Mouse (Mus musculus) MEL (cell line): ENCODE results near the gene Gm4778. TPM values are rescaled to one million over a fixed set of nuclear protein-coding genes. Genes with fewer than 3 reads are reported as not detected.

Experiments
- DNase-seq: peaks from one replicate; pipeline ENCODE4 v3.0.0; 2011; ENCODE audit warnings: low read depth, low spot score
- H3K27ac ChIP-seq: 2 replicates; pipeline ENCODE4 v1.5.1; 2012; ENCODE audit warnings: low read depth, mild to moderate bottlenecking, control low read depth, low read length, moderate library complexity; ENCODE audit not compliant: control insufficient read depth
- H3K27me3 ChIP-seq, 2 experiments: fragments of 150-350 bp in 1 of 2; sonication (generic) in 1 of 2; 2 replicates each; pipeline ENCODE4 v1.6.1; 2012; ENCODE audit warnings: low read length in 2 of 2, mild to moderate bottlenecking in 2 of 2, improper control_type of control experiment in 1 of 2, moderate library complexity in 1 of 2; ENCODE audit not compliant: insufficient read depth in 2 of 2, control insufficient read depth in 1 of 2
- H3K36me3 ChIP-seq, 2 experiments: 2 replicates each; pipeline ENCODE4 v1.6.1; 2012 to 2014; ENCODE audit warnings: low read length in 2 of 2, improper control_type of control experiment in 1 of 2, inconsistent platforms in 1 of 2, mild to moderate bottlenecking in 1 of 2; ENCODE audit not compliant: insufficient read depth in 2 of 2, control insufficient read depth in 1 of 2
- H3K4me1 ChIP-seq, 2 experiments: fragments of 150-350 bp in 1 of 2; sonication (generic) in 1 of 2; 2 replicates each; pipeline ENCODE4 v1.6.1; 2012; ENCODE audit warnings: low read length in 2 of 2, improper control_type of control experiment in 1 of 2, mild to moderate bottlenecking in 1 of 2; ENCODE audit not compliant: insufficient read depth in 2 of 2, control insufficient read depth in 1 of 2
- H3K4me3 ChIP-seq, 2 experiments: fragments of 150-350 bp in 1 of 2; sonication (generic) in 1 of 2; 2 replicates each; pipeline ENCODE4 v1.5.1; 2012; ENCODE audit warnings: low read depth in 2 of 2, low read length in 2 of 2, mild to moderate bottlenecking in 2 of 2, moderate library complexity in 2 of 2, control low read depth in 1 of 2, improper control_type of control experiment in 1 of 2; ENCODE audit not compliant: control insufficient read depth in 1 of 2, insufficient read depth in 1 of 2
- H3K79me2 ChIP-seq: 2 replicates; pipeline ENCODE4 v1.6.1; 2012; ENCODE audit warnings: mild to moderate bottlenecking, low read length, moderate library complexity; ENCODE audit not compliant: control insufficient read depth, poor library complexity, insufficient read depth
- H3K9ac ChIP-seq: 2 replicates; pipeline ENCODE4 v1.6.1; 2012; ENCODE audit warnings: low read depth, mild to moderate bottlenecking, control low read depth, low read length, moderate library complexity; ENCODE audit not compliant: control insufficient read depth, poor library complexity, severe bottlenecking
- H3K9me3 ChIP-seq: fragments of 150-350 bp; sonication (generic); replicated peaks from 2 replicates; pipeline ENCODE4 v1.6.1; 2012; ENCODE audit warnings: mild to moderate bottlenecking, low read length, improper control_type of control experiment, moderate library complexity; ENCODE audit not compliant: insufficient read depth
- BHLHE40 ChIP-seq: IDR thresholded peaks from 2 replicates; pipeline ENCODE4 v1.6.1; 2012; ENCODE audit warnings: low read depth, mild to moderate bottlenecking, inconsistent platforms, low read length, improper control_type of control experiment, borderline replicate concordance
- CHD2 ChIP-seq: IDR thresholded peaks from 2 replicates; pipeline ENCODE4 v1.6.1; 2011; ENCODE audit warnings: low read length, improper control_type of control experiment
- EP300 ChIP-seq, 2 experiments: IDR thresholded peaks; 2 replicates each; pipeline ENCODE4 v1.6.1; 2011; ENCODE audit warnings: improper control_type of control experiment in 2 of 2, low read length in 2 of 2, low read depth in 1 of 2, mild to moderate bottlenecking in 1 of 2
- ETS1 ChIP-seq: IDR thresholded peaks from 2 replicates; pipeline ENCODE4 v1.6.1; 2012; ENCODE audit warnings: low read depth, mild to moderate bottlenecking, inconsistent platforms, low read length, improper control_type of control experiment, moderate library complexity
- GATA1 ChIP-seq: IDR thresholded peaks from 2 replicates; pipeline ENCODE4 v1.6.1; 2011; ENCODE audit warnings: low read depth, low read length, improper control_type of control experiment
- HCFC1 ChIP-seq: IDR thresholded peaks from 2 replicates; pipeline ENCODE4 v1.6.1; 2012; ENCODE audit warnings: low read depth, mild to moderate bottlenecking, inconsistent platforms, low read length, improper control_type of control experiment, moderate library complexity
- JUND ChIP-seq: IDR thresholded peaks from 2 replicates; pipeline ENCODE4 v1.6.1; 2011; ENCODE audit warnings: low read depth, mild to moderate bottlenecking, improper control_type of control experiment, low read length
- KAT2A ChIP-seq: conservative IDR thresholded peaks from 2 replicates; pipeline ENCODE4 v1.6.1; 2012; ENCODE audit warnings: low read depth, low read length, improper control_type of control experiment, inconsistent platforms
- MAX ChIP-seq: IDR thresholded peaks from 2 replicates; pipeline ENCODE4 v1.6.1; 2011; ENCODE audit warnings: low read length, improper control_type of control experiment
- MAZ ChIP-seq: IDR thresholded peaks from 2 replicates; pipeline ENCODE4 v1.6.1; 2012; ENCODE audit warnings: low read depth, mild to moderate bottlenecking, inconsistent platforms, low read length, improper control_type of control experiment
- MEF2A ChIP-seq: IDR thresholded peaks from 2 replicates; pipeline ENCODE4 v1.6.1; 2014; ENCODE audit warnings: low read depth, mild to moderate bottlenecking, inconsistent platforms, low read length, improper control_type of control experiment; ENCODE audit not compliant: poor library complexity, insufficient replicate concordance, severe bottlenecking; ENCODE audit errors: extremely low read depth
- MXI1 ChIP-seq: IDR thresholded peaks from 2 replicates; pipeline ENCODE4 v1.6.1; 2011; ENCODE audit warnings: mild to moderate bottlenecking, low read depth, low read length, improper control_type of control experiment
- MYB ChIP-seq: IDR thresholded peaks from 2 replicates; pipeline ENCODE4 v1.6.1; 2011; ENCODE audit warnings: mild to moderate bottlenecking, low read depth, low read length, improper control_type of control experiment
- MYC ChIP-seq: IDR thresholded peaks from 2 replicates; pipeline ENCODE4 v1.6.1; 2011; ENCODE audit warnings: low read depth, mild to moderate bottlenecking, low read length, improper control_type of control experiment, moderate library complexity
- POLR2A ChIP-seq, 2 experiments: IDR thresholded peaks; 2 replicates each; pipeline ENCODE4 v1.6.1; 2011 to 2012; ENCODE audit warnings: low read length in 2 of 2, mild to moderate bottlenecking in 2 of 2, control low read depth in 1 of 2, improper control_type of control experiment in 1 of 2, low read depth in 1 of 2, moderate library complexity in 1 of 2; ENCODE audit not compliant: control insufficient read depth in 1 of 2, insufficient read depth in 1 of 2, poor library complexity in 1 of 2
- POLR2AphosphoS5 ChIP-seq: IDR thresholded peaks from 2 replicates; pipeline ENCODE4 v1.6.1; 2012; ENCODE audit warnings: low read depth, borderline replicate concordance, mild to moderate bottlenecking, inconsistent platforms, low read length, moderate library complexity, mixed read lengths
- RAD21 ChIP-seq: IDR thresholded peaks from 2 replicates; pipeline ENCODE4 v1.6.1; 2011; ENCODE audit warnings: mild to moderate bottlenecking, low read depth, low read length, improper control_type of control experiment
- RCOR1 ChIP-seq: IDR thresholded peaks from 2 replicates; pipeline ENCODE4 v1.6.1; 2012; ENCODE audit warnings: low read depth, mild to moderate bottlenecking, inconsistent platforms, low read length, improper control_type of control experiment
- SIN3A ChIP-seq: IDR thresholded peaks from 2 replicates; pipeline ENCODE4 v1.6.1; 2012; ENCODE audit warnings: low read length, improper control_type of control experiment, inconsistent platforms
- SMC3 ChIP-seq: IDR thresholded peaks from 2 replicates; pipeline ENCODE4 v1.6.1; 2011; ENCODE audit warnings: low read depth, low read length, improper control_type of control experiment
- TAL1 ChIP-seq: IDR thresholded peaks from 2 replicates; pipeline ENCODE4 v1.6.1; 2012; ENCODE audit warnings: mild to moderate bottlenecking, inconsistent platforms, low read length, moderate library complexity, mixed read lengths
- TCF12 ChIP-seq: IDR thresholded peaks from 2 replicates; pipeline ENCODE4 v1.6.1; 2014; ENCODE audit warnings: low read depth, mild to moderate bottlenecking, inconsistent platforms, low read length, improper control_type of control experiment, moderate library complexity
- USF1 ChIP-seq: IDR thresholded peaks from 2 replicates; pipeline ENCODE4 v1.6.1; 2014; ENCODE audit warnings: low read depth, mild to moderate bottlenecking, inconsistent platforms, low read length, improper control_type of control experiment, moderate library complexity
- USF2 ChIP-seq, 2 experiments: IDR thresholded peaks; 2 replicates each; pipeline ENCODE4 v1.6.1; 2011 to 2012; ENCODE audit warnings: improper control_type of control experiment in 2 of 2, low read length in 2 of 2, borderline replicate concordance in 1 of 2, inconsistent platforms in 1 of 2, low read depth in 1 of 2, mild to moderate bottlenecking in 1 of 2; ENCODE audit not compliant: insufficient read depth in 1 of 2
- ZC3H11A ChIP-seq: IDR thresholded peaks from 2 replicates; pipeline ENCODE4 v1.6.1; 2012; ENCODE audit warnings: low read depth, mild to moderate bottlenecking, inconsistent platforms, low read length, improper control_type of control experiment
- ZKSCAN1 ChIP-seq: IDR thresholded peaks from 2 replicates; pipeline ENCODE4 v1.6.1; 2012; ENCODE audit warnings: low read depth, mild to moderate bottlenecking, inconsistent platforms, low read length, improper control_type of control experiment, moderate library complexity
- polyA plus RNA-seq, 2 experiments: library from polyadenylated mRNA; stranded (reverse) in 1 of 2; unstranded in 1 of 2; fragments of >175 nt in 1 of 2; fragments of >200 nt in 1 of 2; gene quantifications; 2 replicates each; pipeline versions ENCODE4 v1.2.1 to v1.2.4; 2012; ENCODE audit warnings: low replicate concordance in 2 of 2, low read depth in 1 of 2; ENCODE audit not compliant: insufficient read length in 2 of 2, insufficient read depth in 1 of 2, missing spikeins in 1 of 2
- total RNA-seq: library from RNA; depleted of rRNA; stranded (reverse); fragments of 300-350 nt; gene quantifications from 2 replicates; pipeline ENCODE4 v1.2.3, GENCODE M21; 2012

Gene Gm4778
- total and polyA plus RNA-seq, 3 experiments: not detected

DNA sequence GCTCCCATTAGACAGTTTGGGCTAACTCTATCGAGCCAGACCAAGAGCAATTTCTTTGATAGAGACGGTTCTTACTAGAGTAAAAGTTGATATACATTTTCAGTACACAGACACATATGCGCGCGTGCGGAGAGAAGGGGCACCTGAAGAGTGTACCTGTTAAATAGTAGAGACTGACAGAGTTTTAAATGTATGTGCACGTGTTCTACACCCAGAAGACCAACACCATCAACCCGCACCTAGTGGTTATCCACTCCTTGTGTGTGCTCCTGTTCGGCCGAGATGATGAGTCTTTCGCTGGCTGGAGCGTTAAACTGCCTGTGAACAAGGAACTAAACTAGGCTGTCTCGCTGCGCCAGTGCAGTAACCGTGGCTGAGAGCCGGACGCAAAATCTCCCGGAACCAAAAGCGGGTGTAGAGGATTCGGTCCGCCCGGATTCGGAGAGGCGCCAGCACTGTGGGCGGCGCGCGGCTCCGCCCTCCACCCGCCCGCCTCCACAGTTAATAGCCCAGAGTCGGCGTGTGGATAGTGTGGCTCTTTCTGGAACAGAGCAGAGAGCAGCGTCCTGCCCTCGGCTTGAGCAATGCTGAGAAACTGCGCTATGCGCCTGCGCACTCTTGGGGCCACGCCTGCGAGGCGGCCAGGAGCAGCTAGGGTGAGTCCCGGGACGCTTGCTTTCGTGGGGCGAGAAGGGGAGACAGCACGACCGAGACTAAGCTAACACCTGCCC lies 46.0 kb downstream of the Gm4778 start, which contains the start of gene Them4 (continued):
- TF ChIP-seq MYB (no peak), RAD21 (no peak), BHLHE40 (no peak)

DNA sequence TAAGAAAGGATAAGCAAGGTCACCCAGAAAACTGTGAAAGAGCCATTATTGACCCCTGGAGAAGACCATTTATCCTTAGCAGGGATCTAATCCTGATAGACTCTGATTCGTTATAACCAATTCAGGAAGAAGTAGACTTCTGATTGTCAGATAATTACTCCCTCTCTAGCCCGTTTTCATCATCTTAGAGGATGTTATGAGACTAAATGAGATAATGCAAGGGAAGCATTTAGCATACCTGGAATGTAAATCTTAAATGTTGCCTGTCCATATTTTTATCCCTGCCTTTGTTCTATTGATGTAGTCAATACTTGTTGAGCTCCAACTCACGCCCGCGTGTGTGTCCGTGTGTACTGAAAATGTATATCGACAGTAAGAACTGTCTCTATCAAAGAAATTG lies 46.7 kb downstream of the Gm4778 start:
- DNase-seq: no peak
- H3K79me2 ChIP-seq: no peaks in the 10 kb centered on the region; the same call in 1 of the 2 replicates
- H3K27ac ChIP-seq: peak overlapping the region; percentile 70
- TF ChIP-seq HCFC1 (no peak), JUND (no peak), ZKSCAN1 (no peak), USF1 (no peak), ETS1 (no peak), EP300 (IDR thresholded peaks at IDR 0.05; ENCODE audit: low read depth in 1 of 2, low read length in 2 of 2) (no peak), MYB (no peak), SIN3A (no peak), MAX (no peak), TAL1 (no peak), TCF12 (no peak), ZC3H11A (no peak)
- TF ChIP-seq, all 39 proteins: peak for 0
- Histone ChIP-seq H3K9me3 (no peaks in the 10 kb centered on the region), H3K4me3 (peak overlapping the region; percentile 61 to 72), H3K4me1 (peaks cover 0 to 3% of the 10 kb centered on the region in 2 experiments; a peak in 1 of 4 replicates), H3K9ac (peak overlapping the region; percentile 75), H3K27me3 (no peaks in the 10 kb centered on the region), H3K36me3 (no peaks in the 10 kb centered on the region)

DNA sequence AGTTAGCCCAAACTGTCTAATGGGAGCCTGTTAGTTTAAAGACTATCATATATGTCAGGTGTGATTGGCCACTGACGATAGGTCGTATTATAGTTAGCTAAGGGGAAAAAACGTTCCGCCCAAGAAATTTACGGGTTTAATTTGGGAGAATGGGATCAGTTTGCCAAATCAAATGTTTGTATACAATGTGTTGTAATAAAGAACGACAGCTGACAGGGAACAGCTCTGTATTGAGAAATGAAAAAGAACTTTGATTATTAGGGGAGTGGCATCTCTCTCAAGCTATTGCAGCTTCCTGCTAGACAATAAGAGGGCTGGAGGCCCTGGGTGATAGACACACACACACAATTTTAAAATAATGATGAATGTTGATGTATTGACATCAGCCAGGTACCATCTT lies 47.1 kb downstream of the Gm4778 start:
- no peaks in the 10 kb centered on the region for H3K27me3 ChIP-seq
- H3K4me3 ChIP-seq: peak overlapping the region; percentile 23 to 61
- H3K9ac ChIP-seq: peak overlapping the region; percentile 75; the same call in 1 of the 2 replicates
- H3K27ac ChIP-seq: no peak overlapping the region
- no peak for DNase-seq
- no peaks in the 10 kb centered on the region for H3K36me3 ChIP-seq
- no peak for TF ChIP-seq MYC
- no peak for TF ChIP-seq MYB
- TF ChIP-seq SMC3: no peak
- no peak for TF ChIP-seq GATA1
- TF ChIP-seq RAD21: no peak
- no peak for TF ChIP-seq POLR2A (IDR thresholded peaks at IDR 0.05; ENCODE audit: control insufficient read depth in 1 of 2, insufficient read depth in 1 of 2, low read depth in 1 of 2, low read length in 2 of 2, poor library complexity in 1 of 2)
- no peak for TF ChIP-seq ETS1
- TF ChIP-seq MXI1: no peak
- TF ChIP-seq KAT2A: no peak
- TF ChIP-seq MAZ: no peak
- no peak for TF ChIP-seq MEF2A
- TF ChIP-seq CHD2: no peak
- no peak for TF ChIP-seq ZC3H11A
- TF ChIP-seq USF2 (IDR thresholded peaks at IDR 0.05; ENCODE audit: borderline replicate concordance in 1 of 2, insufficient read depth in 1 of 2, low read depth in 1 of 2, low read length in 2 of 2): no peak
- no peak for TF ChIP-seq HCFC1
- TF ChIP-seq TCF12: no peak
- no peak for TF ChIP-seq POLR2AphosphoS5
- TF ChIP-seq RCOR1: no peak
- TF ChIP-seq SIN3A: no peak
- peaks cover 0 to 3% of the 10 kb centered on the region in 2 experiments; a peak in 1 of 4 replicates for H3K4me1 ChIP-seq
- no peaks in the 10 kb centered on the region; the same call in 1 of the 2 replicates for H3K79me2 ChIP-seq
- no peaks in the 10 kb centered on the region for H3K9me3 ChIP-seq
